Mouse (Mus musculus): ENCODE results near the gene Psmd9.

GRCm38 (mm10) chr5:123139722-123140627 is 29.2 kb upstream of the Psmd9 start:
- TF ChIP-seq CTCF (conservative IDR thresholded peaks at IDR 0.05; ENCODE audit: low read length), result no peak
- TF ChIP-seq NANOG (IDR thresholded peaks at IDR 0.05; ENCODE audit: borderline replicate concordance, low read length), result no peak

All from E14TG2a.4 (cell line).